Mouse (Mus musculus): ENCODE results near the gene Camta1.

DNA sequence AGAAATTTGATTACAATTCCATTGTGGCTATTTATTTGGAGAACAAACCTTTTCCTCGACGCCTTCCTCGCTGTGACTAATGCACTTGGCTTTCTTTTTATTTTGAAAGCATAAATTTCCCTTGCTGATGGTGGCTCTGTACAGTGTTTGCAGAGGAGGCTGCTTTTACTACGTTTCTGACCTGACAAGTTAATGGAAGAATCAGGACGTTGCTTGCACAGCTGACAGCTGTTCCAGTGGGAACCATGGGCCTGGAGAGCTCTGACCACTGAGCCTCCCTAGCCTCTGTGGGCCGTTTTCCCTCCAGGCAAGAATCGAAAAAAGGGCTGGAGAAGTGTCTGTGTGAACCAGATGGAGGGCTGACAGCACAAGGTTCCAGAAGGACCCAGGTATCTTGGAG lies 342.7 kb downstream of the Camta1 start:
- TF ChIP-seq CTCF (conservative IDR thresholded peaks at IDR 0.05; ENCODE audit: low read length) (no peak), NANOG (IDR thresholded peaks at IDR 0.05; ENCODE audit: borderline replicate concordance, low read length) (no peak), POU5F1 (IDR thresholded peaks at IDR 0.05; ENCODE audit: borderline replicate concordance, low read length) (no peak)
